Mouse (Mus musculus) right cerebral cortex, postnatal 25 days (tissue): ENCODE measurements around the gene B4galt1.

ENCODE experiments used
- DNase-seq: peaks from one replicate; pipeline ENCODE4 v3.0.0; 2022

The B4galt1 gene

DNA sequence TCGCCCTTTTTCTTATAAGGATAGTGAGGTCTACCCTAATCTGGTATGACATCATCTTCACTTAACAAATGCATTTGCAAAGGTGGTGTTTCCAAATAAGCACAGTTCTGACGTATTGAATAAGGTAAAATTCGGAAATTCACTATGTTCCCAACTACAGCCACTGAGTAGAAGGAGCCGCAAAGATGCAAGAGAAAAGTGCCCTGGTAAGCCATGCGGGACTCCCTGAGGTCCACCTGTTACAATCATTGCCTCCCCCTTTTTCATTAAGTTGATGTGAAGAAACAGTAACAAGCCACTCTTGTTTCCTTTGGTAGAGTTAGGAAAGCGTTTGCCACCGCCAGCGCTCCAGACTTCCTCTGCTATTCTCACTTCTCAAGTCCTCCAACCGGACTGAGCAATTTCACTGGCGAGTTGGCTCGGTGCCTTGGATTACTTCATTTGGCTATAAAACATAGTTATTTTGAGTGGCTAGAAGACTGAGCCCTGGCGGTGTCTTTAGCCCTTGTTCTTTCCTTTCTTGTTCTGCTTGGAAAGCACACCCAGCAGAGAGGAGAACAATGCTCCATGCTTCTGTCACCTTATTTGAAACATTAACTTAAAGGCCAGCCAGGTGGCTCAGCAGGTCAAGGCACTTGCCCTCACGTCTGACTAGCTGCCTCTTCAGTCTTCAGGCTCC lies 14.9 kb upstream of the B4galt1 start:
- no peak for DNase-seq

DNA sequence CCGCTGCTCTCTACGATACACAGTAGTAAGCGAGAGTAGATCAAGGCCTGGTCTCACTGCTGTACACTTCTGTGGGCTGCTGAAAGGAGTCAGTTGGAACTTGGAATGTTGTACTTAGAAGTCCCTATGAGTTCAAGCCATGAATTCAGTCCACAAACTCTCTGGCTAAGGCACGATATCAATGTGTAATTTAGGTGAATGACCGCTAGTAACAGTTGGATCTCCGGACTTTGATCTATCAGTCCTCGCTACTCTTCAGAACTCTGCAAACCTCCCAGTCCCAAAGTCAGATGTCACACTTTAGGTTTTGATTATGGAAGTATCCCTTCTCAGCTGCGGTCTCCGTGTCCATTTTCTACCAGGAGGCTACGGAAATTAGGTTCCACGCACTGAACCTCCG lies 10.6 kb upstream of the B4galt1 start:
- DNase-seq = no peak

DNA sequence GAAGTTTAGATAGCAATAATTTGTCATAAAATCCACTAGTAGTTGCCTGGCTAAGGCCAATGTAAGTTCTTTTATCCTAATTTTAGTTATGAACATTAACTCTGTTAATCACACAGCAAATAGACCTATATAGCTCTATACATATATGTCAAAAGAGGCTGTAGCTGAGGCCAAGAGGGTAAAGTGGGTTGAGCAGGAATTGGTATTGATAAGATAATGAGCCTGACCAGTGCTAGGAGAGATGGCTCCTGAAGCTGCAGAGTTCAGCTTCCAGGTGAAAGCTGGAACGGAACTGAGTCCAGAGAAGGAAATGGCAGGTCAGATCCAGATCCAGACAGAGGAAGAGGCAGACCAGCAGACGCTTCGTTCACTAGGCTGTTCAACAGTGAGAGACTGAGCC lies 9.5 kb upstream of the B4galt1 start:
- DNase-seq = no peak

DNA sequence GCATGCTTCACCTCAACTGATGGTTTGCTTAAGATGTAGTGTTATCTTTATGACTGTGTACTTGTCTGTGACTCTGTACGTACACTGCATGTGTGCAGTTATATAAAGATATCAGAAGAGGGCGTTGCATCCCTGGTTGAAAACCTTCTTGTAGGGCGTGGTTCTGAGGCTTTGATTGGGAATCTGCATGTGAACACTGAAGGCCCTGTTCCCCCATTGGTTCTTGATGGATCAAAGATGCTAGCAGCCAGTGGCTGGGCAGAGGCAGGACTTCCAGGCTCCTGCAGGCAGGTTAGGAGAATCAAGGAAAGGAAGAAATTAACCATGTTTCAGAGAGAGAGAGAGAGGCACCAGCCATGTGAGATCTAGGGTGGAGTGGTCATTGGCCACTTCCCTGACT lies 7.3 kb upstream of the B4galt1 start:
- no peak for DNase-seq

DNA sequence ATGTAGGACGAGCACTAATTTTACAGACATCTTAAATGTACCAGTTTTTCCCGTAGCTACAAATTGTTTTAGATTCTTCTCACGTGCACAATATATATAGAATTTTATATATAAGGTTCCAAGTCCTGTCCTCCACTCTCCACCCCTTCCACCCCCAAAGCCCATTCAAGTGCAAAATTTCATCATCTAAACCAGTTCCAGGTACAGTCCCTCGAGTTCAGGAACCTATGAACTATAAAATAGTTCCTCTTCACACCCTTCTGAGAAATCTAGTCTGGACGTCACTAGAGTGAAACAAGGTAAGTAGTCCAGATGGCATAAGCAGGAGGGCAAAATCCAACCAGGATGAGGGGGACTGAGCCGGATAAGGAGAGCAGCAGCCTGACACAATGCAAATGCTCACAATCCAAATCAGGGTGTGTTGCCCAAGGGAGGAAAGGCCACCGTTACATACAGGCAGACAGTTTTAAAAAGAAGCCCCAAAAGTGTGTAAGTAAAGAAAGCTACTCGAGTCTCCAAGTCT lies 4.1 kb upstream of the B4galt1 start:
- no peak for DNase-seq

DNA sequence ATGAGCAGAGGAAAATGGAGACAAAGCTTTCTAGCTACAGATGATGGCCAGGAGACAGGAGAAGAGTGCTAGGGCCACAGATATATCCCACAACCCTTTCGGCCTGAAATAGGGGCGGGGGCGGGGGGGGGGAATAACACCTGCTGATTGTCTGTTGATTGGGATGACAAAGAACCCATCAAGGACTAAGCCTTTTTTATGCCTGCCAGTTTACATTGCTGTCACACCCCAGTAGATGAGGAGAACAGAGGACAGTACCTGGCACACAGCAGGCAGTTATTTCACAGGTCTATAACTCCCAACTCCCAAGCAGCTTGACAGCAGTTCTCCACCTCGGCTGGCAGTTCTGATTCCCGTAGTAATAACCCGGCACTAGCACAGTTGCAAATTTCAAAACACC lies 2.8 kb upstream of the B4galt1 start:
- no peak for DNase-seq

DNA sequence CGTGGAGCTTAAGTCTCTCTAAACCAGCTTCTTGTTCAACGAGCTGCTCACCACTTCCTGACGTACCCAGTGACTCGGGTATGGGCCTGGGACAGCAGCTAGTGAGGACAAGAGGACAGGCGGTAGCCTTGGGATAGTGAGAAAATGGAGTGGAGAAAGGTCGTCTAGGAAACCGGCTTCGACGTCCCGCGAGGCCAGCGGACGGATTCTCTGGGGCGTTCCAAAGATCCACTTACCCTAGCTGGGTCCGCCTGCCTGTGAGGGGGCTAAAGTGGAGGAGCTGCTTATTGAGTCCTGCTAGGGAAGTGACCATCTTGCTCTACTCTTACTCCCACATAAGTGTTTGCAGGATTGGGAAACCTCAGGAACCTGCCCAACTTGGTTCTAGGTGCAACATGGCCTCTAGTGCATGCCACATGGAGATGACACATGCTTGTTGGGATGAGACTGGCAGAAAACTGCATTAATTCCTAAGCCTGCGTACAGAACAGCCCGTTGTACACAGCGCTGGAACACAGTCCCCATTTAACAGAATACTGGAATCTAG lies 655 bp upstream of the B4galt1 start:
- DNase-seq = no peak

DNA sequence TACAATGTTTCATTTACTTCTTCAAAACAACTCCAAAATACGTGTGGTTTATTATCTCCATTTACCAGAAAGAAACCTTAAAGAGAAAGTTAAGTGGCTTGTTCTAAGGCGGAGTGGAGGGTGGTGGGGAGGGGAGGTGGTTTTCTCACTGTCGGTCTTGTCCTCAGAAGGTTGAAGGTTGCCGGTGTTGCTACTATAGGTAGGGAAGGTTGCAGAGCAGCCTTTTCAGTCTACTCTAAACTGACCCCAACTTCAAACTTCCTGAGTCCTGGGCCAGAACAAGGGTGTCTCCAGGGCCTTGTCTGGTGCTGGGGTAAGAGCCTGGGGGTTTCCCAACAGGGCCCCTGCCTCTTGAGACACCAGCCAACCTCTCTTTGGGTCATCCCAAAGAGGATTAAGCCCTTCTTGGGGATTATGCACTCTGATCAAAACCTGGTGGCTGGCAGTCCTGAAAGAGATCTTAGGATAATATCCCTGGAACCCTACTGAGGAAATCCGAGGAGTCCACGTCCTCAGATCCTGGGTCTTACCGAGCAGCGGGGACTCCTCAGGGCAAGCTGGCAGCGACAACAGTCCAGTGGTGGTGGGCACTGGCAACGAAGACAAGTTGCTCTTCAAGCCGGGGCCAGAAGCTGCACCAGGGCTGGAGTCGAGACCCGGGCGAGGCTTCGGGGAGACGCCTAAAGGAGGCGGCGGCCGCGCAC lies 792 bp downstream of the B4galt1 start:
- no peak for DNase-seq

DNA sequence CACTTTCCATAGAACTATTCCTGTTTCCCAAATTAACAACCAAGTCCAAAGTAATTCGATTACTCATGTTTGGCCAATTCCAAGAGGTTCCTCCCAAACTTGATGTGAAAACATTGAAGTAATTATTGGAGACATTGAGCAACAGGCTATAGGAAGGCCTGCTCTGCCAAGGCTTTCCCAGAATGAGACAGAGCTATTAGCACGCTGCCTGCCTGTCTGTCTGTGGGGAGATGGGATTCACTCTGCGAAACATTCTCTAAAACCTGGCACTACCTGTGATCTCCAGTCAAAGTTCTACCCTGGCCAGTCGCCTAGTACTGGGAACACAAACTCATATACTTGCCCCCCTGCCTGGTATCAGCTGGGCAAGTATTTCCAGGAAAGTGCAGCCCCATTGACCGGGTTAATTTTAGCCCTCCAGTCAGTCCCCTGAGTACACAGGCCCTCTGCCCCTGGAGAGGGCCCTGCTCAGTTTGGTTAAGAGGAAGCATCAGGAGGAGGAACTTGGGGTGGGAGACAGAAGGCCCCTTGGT lies 1.5 kb downstream of the B4galt1 start:
- no peak for DNase-seq

DNA sequence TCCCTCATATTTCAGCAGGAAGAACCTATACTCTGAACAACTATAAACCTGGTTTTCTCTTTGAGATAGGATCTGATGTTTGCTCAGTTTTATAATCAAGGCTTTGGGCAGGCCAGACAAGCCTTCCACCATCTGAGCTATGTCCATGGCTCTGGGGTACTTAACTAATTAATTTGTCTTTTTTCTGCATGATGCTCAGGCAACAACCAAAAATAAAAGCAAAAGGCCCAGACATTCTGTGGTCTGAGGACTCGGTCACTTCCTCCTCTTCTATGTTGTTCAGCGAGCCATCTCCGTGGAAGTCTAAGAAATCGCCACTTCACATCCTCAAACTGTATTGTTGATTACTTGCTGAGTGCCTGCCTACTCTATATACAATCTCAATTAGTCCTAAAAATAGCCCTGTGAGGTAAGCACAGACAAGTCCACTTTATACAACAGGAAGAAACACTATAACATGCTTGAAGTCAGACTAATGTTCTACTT lies 2.0 kb downstream of the B4galt1 start:
- no peak for DNase-seq

DNA sequence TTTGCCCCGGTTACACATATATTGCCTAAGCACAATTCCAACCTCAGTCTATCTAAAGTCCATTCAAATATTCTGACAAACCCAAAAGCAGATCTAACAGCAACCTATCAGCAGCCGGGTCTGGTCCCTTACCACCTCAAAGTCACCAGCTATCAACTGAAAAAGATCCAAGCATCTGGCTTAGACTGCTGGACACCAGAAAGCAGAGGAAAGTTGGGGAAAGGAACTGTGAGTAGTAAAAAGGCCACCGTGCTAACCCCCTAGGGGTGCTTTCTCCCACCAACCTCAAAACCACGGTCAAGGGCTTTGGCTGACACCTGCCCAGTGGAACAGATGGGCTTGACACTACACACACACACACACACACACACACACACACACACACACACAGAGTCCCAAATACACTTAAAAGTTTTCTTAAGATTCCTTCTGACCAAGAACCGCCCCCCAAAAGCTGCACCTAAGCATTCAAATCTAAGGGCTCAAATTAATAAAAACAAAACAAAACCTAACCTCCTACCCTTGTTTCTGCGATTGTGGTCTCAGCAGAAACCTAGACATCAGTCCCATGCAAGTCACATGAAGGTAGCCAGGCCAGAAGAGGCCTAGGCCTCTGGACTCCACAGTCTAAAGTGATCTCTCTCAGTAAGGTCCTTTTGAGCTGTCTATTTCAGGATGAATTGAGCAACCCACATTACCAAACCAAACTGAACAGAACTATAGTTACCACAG lies 2.6 kb downstream of the B4galt1 start:
- DNase-seq = no peak

DNA sequence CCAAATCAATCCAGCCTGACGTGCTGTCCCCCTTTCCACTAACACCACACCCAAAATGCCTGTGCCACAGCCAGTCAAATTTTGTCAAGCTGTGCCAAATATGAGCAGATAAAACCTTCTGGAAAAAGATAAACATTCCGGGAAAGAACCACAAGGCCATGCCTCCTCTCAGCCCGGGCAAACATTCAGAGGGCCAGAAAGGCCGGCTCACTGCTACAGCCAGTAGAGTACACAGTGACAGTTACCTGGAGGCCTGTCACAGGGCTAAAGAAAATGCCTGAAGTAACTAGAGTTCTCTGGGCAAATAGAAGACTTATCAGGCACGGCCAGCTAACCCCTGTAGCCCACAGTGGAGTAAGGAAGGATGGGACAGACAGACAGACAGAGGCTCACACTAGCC lies 3.2 kb downstream of the B4galt1 start:
- DNase-seq = no peak

DNA sequence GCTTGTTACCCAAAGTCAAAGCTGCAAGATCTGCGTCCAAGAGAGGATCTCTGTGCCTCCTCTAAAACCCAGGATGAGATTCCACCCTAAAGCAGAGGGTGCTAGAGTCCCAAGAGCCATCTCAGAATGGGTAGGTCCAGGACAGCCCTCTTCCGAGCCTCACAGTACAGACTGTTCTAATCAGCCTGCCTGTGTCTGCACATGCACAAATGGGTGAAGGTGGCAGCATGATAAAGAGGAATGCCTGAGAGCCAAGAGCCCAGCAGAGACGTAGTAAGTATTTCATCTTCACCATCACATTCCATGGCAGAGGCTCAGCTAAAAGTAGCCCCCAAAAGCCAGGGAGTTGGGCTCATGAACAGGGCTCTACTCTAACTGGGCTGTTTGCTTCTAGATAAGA lies 4.3 kb downstream of the B4galt1 start:
- DNase-seq = no peak

DNA sequence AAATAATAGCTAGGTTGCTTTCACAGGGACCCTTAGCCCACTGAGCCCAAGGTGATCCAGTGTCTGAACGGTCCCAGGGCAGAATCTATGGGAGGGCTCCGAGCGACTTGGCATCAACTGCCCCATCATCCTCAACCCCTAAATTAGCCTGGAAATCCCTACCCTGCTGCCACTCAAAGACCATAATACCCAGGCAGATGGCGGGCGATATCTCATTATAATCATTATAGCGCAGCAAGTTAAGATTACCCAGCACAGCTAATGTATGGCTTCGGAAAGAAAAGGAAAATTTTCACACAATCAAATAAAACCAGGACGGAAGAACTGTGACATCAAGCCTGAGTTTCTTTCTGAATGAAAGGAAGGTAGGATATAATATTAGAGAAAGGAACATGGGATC lies 5.6 kb downstream of the B4galt1 start:
- DNase-seq = no peak

DNA sequence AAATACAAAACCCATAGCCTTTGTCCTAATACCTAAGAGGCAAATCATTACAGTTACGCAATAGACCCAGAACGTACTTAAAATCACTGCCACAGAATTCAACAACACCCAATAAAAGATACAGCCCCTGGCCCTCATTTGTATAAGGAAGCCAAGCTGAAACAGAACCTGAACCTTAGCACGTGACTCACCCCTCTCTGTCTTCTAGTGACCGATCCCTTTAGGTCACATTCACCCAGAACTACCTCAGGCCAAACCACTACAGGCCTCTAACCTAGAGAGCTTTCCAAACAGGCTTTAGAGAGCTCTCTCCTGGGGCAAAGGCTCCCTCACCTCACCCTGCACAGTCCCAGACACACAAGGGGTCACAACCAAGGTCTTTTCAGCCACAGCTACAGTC lies 6.6 kb downstream of the B4galt1 start:
- DNase-seq = no peak

DNA sequence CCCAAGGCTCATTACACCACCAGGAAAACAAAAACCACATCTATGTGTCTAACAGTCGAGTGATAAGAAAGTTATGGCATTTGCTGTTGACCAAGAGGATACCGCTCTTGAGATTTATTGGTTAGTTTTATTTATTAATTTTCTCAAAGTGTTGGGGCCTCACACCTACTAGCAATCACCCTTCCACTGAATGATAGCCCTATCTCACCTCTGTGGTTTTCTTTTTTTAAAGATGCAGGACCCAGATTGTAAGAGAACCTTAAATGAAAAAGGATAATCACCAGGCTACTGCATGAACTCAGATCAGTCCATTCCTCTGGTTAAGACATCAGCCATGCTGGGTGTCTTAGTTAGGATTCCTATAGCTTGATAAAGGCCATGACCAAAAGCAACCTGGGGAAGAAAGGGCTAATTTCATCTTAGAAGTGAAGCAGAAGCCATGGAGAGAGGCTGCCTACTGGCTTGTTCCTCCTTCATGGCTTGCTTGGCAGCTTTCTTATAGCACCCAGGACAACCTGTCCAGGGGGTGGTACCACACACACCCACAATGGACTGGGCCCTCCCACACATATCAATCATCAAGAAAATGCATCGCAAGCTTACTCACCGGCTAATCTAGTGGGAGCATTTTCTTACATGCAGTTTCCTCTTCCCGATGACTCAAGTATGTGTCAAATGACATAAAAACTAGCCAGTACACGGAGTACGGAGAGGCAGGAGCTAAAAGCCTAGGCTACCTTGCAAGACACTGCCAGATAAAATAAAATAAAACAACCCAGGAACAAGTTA lies 7.5 kb downstream of the B4galt1 start:
- no peak for DNase-seq

DNA sequence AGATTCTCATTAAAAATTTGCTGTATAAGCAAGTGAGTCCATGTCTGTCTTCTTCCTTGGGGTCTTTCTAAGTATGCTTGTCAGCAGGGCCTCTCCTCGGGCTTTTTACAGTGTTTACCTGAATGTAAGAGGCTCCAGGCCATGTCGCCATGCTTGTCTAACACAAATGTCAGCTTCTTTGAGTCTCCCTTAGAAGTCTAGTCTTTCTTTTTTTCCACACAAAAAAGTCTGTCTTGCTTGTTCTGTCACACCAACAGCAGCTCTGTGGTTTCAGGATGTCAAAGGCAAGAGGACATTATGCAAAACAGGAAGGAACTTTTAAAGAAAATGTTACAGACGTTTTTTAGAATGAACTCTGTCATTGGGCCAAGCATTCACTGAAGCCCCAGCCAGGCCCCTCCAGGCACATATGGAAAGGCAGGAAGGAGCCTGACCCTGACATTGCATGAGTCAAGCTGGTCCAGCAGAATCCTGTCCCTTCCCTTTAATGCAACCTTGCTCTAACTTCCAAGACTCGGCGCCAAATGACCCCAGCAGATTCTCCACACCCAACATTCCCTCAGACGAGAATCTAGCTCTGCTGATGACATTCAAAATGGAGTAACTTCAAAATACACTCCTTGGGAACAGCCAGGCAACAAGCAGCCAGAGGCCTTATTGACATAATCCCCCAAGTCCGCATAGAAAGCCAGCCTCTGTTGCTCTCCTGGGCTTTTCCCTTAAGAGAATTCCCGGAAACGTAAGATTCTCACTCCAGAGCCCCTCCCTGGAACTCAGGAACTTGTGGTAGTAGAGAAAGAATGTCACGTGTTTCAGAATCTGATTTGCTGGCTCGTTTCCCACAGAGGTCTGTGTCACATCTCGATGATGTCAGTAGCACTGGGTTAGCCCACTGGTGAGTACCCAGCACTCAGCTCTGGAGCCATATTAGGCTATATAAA lies 8.7 kb downstream of the B4galt1 start:
- DNase-seq = no peak

DNA sequence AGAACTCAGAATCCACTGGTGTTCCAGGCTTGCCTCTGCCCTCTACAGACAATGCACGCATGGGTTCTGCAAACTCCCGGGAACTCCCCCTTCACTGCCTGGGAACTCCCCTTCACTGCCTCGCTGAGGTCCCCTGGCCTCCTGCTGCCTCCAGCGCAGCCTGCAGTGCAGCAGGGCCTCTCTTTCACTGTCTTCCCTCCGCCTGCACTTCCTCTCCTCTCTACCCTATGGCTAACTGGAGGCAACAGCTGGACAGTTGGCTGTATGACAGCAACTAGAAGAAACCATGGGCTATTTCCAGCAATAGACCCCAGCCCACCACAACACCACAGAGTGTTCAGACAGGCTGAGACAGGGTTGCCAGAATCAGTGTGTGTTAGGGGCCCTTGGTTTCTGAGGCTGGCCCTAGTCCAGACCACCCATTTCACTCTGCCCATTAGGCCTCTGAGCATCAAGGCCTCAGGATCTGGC lies 9.5 kb downstream of the B4galt1 start:
- DNase-seq = no peak

DNA sequence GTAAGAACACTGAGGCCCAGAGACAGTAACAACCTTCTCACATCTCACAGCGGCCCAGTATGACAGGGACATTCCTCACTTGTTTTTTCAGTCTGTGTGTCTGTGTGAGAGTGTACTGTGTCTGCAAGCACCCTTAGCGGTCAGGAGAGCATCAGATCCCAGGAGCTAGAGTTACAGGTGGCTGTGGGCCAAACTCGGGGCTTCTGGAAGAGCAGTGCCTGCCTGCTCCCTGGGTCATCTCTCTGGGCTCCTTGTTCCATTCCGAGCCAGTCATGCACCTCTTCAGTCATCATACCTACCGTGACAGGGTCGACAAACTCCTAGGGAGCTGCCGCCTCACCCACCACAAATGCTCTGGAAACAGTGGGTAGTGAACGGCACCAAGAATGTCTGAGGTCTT lies 10.1 kb downstream of the B4galt1 start:
- DNase-seq = no peak

DNA sequence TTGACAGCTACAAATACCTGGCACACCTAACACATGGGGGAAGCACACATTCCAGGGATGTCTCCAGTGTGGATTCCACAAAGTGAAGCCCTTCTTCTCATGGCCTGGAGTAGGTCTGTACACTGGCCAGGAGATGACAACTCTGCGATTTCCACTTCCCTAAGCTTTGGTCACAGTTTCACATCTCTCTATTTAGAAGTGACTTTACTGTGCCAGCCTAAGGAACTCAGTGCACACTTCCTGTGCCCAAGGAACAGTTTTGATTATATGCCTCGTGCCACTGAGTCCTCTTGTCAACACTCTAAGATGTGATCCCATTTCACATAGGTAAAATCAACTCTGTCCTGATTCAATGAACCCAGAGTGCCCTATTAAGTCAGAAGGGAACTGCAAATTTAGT lies 13.4 kb downstream of the B4galt1 start:
- DNase-seq = no peak

DNA sequence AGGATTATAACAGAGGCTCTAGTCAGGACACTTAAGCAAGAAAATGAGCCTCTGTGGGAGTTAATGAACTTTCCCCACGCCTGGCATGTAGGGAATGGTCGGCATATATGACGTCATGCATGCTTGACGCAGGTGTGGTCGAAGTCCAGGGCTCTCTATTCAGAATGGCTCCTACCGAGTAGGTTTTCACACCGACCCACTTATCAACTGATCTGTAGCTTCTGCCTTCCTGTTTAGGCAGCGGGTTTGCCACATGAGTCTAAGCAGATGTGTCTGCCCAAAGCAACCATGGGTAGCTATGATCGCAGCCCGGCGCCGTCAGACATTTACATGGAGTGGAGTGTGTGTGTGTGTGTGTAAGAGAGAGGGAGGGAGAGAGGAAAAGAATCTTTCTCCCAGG lies 14.6 kb downstream of the B4galt1 start:
- no peak for DNase-seq
